12 mouse cellular contexts compared by ENCODE assay signal in the genomic region with DNA sequence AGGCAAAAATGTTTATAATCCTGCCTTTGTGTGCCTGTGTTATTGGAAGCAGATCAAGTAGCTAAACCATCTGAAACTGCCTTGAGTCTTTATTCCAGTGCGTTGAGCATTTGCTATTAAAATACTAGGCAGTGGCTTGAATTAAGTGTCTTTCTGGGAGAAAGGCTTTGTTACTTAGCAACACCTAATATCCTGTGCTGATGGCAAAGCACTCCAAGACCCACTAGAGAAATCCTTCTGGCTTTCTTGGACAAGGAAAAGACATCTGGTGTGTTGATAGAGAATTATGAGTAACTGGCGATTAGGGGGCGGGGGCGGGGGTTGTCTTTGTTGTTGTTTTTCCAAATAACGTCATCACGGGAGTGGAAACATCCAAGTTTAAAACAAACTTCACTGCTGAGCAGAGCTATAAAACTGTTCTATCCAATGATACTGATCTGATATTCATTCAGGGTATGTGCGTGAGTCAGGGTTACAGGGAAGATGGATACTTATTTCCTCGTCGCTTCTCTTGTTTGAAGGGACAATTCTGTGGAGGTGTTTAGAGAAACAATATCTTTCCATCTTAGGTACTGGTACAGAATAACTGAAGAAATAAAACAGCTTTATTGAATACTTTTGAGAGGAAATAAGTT.
DNase-seq lines count a peak whose midpoint lies in the region; ATAC-seq lines count a peak whose summit lies in the region.
"Had no signal": no experiment of that assay in that cellular context is flagged by ENCODE, and none has a peak within 500 bp of the region (broad histone marks: within the 10 kb centered on the region; RNA-seq: fewer than 3 reads in every experiment).

No protein-coding gene starts in this region.

- no peak overlapping the region for H3K4me3 ChIP-seq in limb, embryonic 13.5 days
- no peak overlapping the region for H3K4me3 ChIP-seq in limb, embryonic 10.5 days
- no peak overlapping the region for H3K4me3 ChIP-seq in forebrain, embryonic 11.5 days (ENCODE audit: low read depth, low read length)
- H3K4me3 ChIP-seq in limb, embryonic 15.5 days, result no peak overlapping the region

- H3K4me2 ChIP-seq in limb, embryonic 13.5 days (replicated peaks), result no peak overlapping the region
- H3K4me2 ChIP-seq in forebrain, embryonic 11.5 days (ENCODE audit: low read depth, low read length, severe bottlenecking), result no peak overlapping the region
- H3K4me2 ChIP-seq in limb, embryonic 15.5 days, result no peak overlapping the region

- no peaks in the 10 kb centered on the region for H3K36me3 ChIP-seq in limb, embryonic 13.5 days
- no peaks in the 10 kb centered on the region for H3K36me3 ChIP-seq in limb, embryonic 10.5 days
- no peaks in the 10 kb centered on the region for H3K36me3 ChIP-seq in forebrain, embryonic 11.5 days (ENCODE audit: control insufficient read depth, insufficient read depth, low read length)
- H3K36me3 ChIP-seq in limb, embryonic 15.5 days, result no peaks in the 10 kb centered on the region

- peak; percentile 69 for ATAC-seq in limb, embryonic 13.5 days (ENCODE audit: low FRiP score, low read depth)
- peak; percentile 77 for ATAC-seq in forebrain, embryonic 11.5 days (replicated peaks; ENCODE audit: low FRiP score)
- ATAC-seq in limb, embryonic 15.5 days (ENCODE audit: insufficient number of reproducible peaks, low FRiP score, low TSS enrichment, low read depth), result peak; percentile 57; the same call in 1 of the 2 replicates
- ATAC-seq: Patski had no signal

- no peaks in the 10 kb centered on the region for H3K27me3 ChIP-seq in limb, embryonic 13.5 days
- no peaks in the 10 kb centered on the region for H3K27me3 ChIP-seq in limb, embryonic 10.5 days (ENCODE audit: low read depth, poor library complexity, severe bottlenecking)
- no peaks in the 10 kb centered on the region for H3K27me3 ChIP-seq in forebrain, embryonic 11.5 days (ENCODE audit: control insufficient read depth, insufficient read depth, low read length)
- no peaks in the 10 kb centered on the region for H3K27me3 ChIP-seq in limb, embryonic 15.5 days
- H3K27me3 ChIP-seq: Patski had no signal

- peaks cover 31% of the 10 kb centered on the region for H3K4me1 ChIP-seq in limb, embryonic 13.5 days
- H3K4me1 ChIP-seq in limb, embryonic 10.5 days, result peaks cover 8% of the 10 kb centered on the region
- no peaks in the 10 kb centered on the region; the same call in 1 of the 2 replicates for H3K4me1 ChIP-seq in forebrain, embryonic 11.5 days (replicated peaks; ENCODE audit: control insufficient read depth, insufficient read depth, low read length)
- H3K4me1 ChIP-seq in limb, embryonic 15.5 days, result peaks cover 17% of the 10 kb centered on the region

- peak overlapping the region; percentile 40; the same call in 1 of the 2 replicates for H3K27ac ChIP-seq in limb, embryonic 13.5 days
- H3K27ac ChIP-seq in limb, embryonic 10.5 days, result no peak overlapping the region
- peak overlapping the region; percentile 43; the same call in 1 of the 2 replicates for H3K27ac ChIP-seq in forebrain, embryonic 11.5 days (ENCODE audit: low read depth, low read length)
- H3K27ac ChIP-seq in limb, embryonic 15.5 days, result peak overlapping the region; percentile 54; the same call in 1 of the 2 replicates

- H3K9me3 ChIP-seq in limb, embryonic 13.5 days, result no peaks in the 10 kb centered on the region
- no peaks in the 10 kb centered on the region for H3K9me3 ChIP-seq in limb, embryonic 10.5 days (replicated peaks)
- H3K9me3 ChIP-seq in forebrain, embryonic 11.5 days (ENCODE audit: control insufficient read depth, low read length), result no peaks in the 10 kb centered on the region
- H3K9me3 ChIP-seq in limb, embryonic 15.5 days, result no peaks in the 10 kb centered on the region

- DNase-seq in limb, embryonic 10.5 days (ENCODE audit: low spot score), result no peak
- DNase-seq in forebrain, embryonic 11.5 days (ENCODE audit: low spot score), result no peak
- peak; percentile 56 for DNase-seq in retina, embryonic 14.5 days (ENCODE audit: low spot score)
- no peak for DNase-seq in cerebellum, adult 18-20 months
- DNase-seq in cerebellum, adult 9-10 months, result no peak
- no peak for DNase-seq in spleen, postnatal 36 days (ENCODE audit: low spot score in 2 of 2)
- DNase-seq: kidney, postnatal 36 days; liver; lung, postnatal 14 days had no signal

- H3K9ac ChIP-seq in limb, embryonic 13.5 days, result no peak overlapping the region
- H3K9ac ChIP-seq in forebrain, embryonic 11.5 days (ENCODE audit: low read length), result no peak overlapping the region
- H3K9ac ChIP-seq in limb, embryonic 15.5 days, result no peak overlapping the region

- 39% methylated on average over 9 of the region's 9 CpGs for WGBS in limb, embryonic 13.5 days
- WGBS in limb, embryonic 10.5 days, result 83% methylated on average over 9 of the region's 9 CpGs
- 52% methylated on average over 9 of the region's 9 CpGs for WGBS in forebrain, embryonic 11.5 days
- 43% methylated on average over 9 of the region's 9 CpGs for WGBS in limb, embryonic 15.5 days
